Mouse (Mus musculus) layer of hippocampus, adult 9-10 months (tissue): ENCODE measurements around the gene Prl3a1.

ENCODE experiments used
- DNase-seq: peaks from one replicate; pipeline ENCODE4 v3.0.0; 2022; ENCODE audit warnings: low spot score

Prl3a1 gene

GRCm38 (mm10) chr13:27259136-27259535 is at the start of gene Prl3a1:
TSS of gene Prl3a1 (plus strand) at chr13:27259436.
- DNase-seq = no peak

GRCm38 (mm10) chr13:27241547-27241946 is 17.7 kb upstream of the Prl3a1 start, which contains the start of gene Prl3b1:
TSS of gene Prl3b1 (plus strand) at chr13:27241847.
- no peak for DNase-seq

GRCm38 (mm10) chr13:27312334-27313225 is 53.3 kb downstream of the Prl3a1 start, which contains the start of gene Prl6a1:
TSS of gene Prl6a1 (plus strand) at chr13:27312627.
- no peak for DNase-seq
